Mouse (Mus musculus) intestine, embryonic 16.5 days (tissue): ENCODE results near the gene Cops2. TPM values are rescaled to one million over a fixed set of nuclear protein-coding genes. Genes with fewer than 3 reads are reported as not detected.

Experiments
- ATAC-seq: fragments of 200-750 bp; cut with Nextera tagmentation; 2 replicates; pipeline ENCODE4 v1.8.0; 2017; ENCODE audit warnings: moderate TSS enrichment, moderate library complexity
- H3K27ac ChIP-seq: fragments of 300-500 bp; sonication (generic); 2 replicates; pipeline ENCODE4 v1.5.1; 2014; ENCODE audit warnings: mild to moderate bottlenecking, low read length
- H3K27me3 ChIP-seq: fragments of 300-500 bp; sonication (generic); replicated peaks from 2 replicates; pipeline ENCODE4 v1.6.1; 2014; ENCODE audit warnings: low read length, control low read depth, mixed read lengths; ENCODE audit not compliant: control insufficient read depth, insufficient read depth
- H3K36me3 ChIP-seq: fragments of 300-500 bp; sonication (generic); 2 replicates; pipeline ENCODE4 v1.6.1; 2014; ENCODE audit warnings: low read length, control low read depth; ENCODE audit not compliant: control insufficient read depth, insufficient read depth
- H3K4me1 ChIP-seq: fragments of 300-500 bp; sonication (generic); 2 replicates; pipeline ENCODE4 v1.6.1; 2014; ENCODE audit warnings: low read length, control low read depth, mixed read lengths; ENCODE audit not compliant: control insufficient read depth, insufficient read depth
- H3K4me2 ChIP-seq: fragments of 300-500 bp; sonication (generic); 2 replicates; pipeline ENCODE4 v1.6.1; 2014; ENCODE audit warnings: low read depth, low read length, control low read depth
- H3K4me3 ChIP-seq: fragments of 300-500 bp; sonication (generic); 2 replicates; pipeline ENCODE4 v1.5.1; 2014; ENCODE audit warnings: mild to moderate bottlenecking, low read length
- H3K9ac ChIP-seq: fragments of 300-500 bp; sonication (generic); 2 replicates; pipeline ENCODE4 v1.6.1; 2014; ENCODE audit warnings: low read depth, low read length
- H3K9me3 ChIP-seq: fragments of 300-500 bp; sonication (generic); 2 replicates; pipeline ENCODE4 v1.6.1; 2016; ENCODE audit warnings: low read length, control low read depth; ENCODE audit not compliant: control insufficient read depth
- WGBS: fragments of 180-500 bp; shearing (Covaris S2); extraction: QIAGEN DNeasy Blood & Tissue Kit; methylation state at CpG from one replicate; pipeline ENCODE4 v1.1.7; 2014; 5-methylcytosine and 5-hydroxymethylcytosine counted together
- polyA plus RNA-seq: library from polyadenylated mRNA; unstranded; fragments of >200 nt; fragmentation: Nextera tagmentation; extraction: Ambion mirVana; gene quantifications from 2 replicates; pipeline ENCODE4 v1.2.1, GENCODE M21; 2015

Cops2 gene
- polyA plus RNA-seq, 1 experiment from 2014 or later, result 54.3 TPM

GRCm38 (mm10) chr2:125801947-125802346 is 57.0 kb downstream of the Cops2 start:
- Histone ChIP-seq H3K36me3 (no peaks in the 10 kb centered on the region), H3K27ac (no peak overlapping the region), H3K4me1 (no peaks in the 10 kb centered on the region), H3K4me2 (no peak overlapping the region), H3K9ac (no peak overlapping the region), H3K27me3 (no peaks in the 10 kb centered on the region), H3K4me3 (no peak overlapping the region), H3K9me3 (no peaks in the 10 kb centered on the region)
- WGBS, result 79% methylated on average over 4 of the region's 4 CpGs
- ATAC-seq, result no peak

GRCm38 (mm10) chr2:125801038-125801437 is 57.9 kb downstream of the Cops2 start:
- Histone ChIP-seq H3K4me2 (no peak overlapping the region), H3K9me3 (no peaks in the 10 kb centered on the region), H3K4me1 (no peaks in the 10 kb centered on the region), H3K4me3 (no peak overlapping the region), H3K27me3 (no peaks in the 10 kb centered on the region), H3K27ac (no peak overlapping the region), H3K9ac (no peak overlapping the region), H3K36me3 (no peaks in the 10 kb centered on the region)
- no peak for ATAC-seq
- 48% methylated on average over 8 of the region's 8 CpGs for WGBS

GRCm38 (mm10) chr2:125800428-125800827 is 58.5 kb downstream of the Cops2 start:
- ATAC-seq, result no peak
- H3K27me3 ChIP-seq, result no peaks in the 10 kb centered on the region
- WGBS, result 57% methylated on average over 4 of the region's 4 CpGs
- H3K4me2 ChIP-seq, result no peak overlapping the region
- H3K9me3 ChIP-seq, result no peaks in the 10 kb centered on the region
- H3K4me1 ChIP-seq, result no peaks in the 10 kb centered on the region
- no peak overlapping the region for H3K27ac ChIP-seq
- H3K36me3 ChIP-seq, result no peaks in the 10 kb centered on the region
- H3K4me3 ChIP-seq, result no peak overlapping the region
- H3K9ac ChIP-seq, result no peak overlapping the region

- Histone ChIP-seq H3K4me3 (no peak overlapping the region), H3K27ac (no peak overlapping the region), H3K4me1 (no peaks in the 10 kb centered on the region), H3K36me3 (no peaks in the 10 kb centered on the region), H3K4me2 (no peak overlapping the region), H3K9me3 (no peaks in the 10 kb centered on the region), H3K9ac (no peak overlapping the region), H3K27me3 (no peaks in the 10 kb centered on the region)
- no peak for ATAC-seq
These were observed 61.1 kb downstream of the Cops2 start for GRCm38 (mm10) chr2:125797872-125798271.

GRCm38 (mm10) chr2:125795118-125795517 is 63.8 kb downstream of the Cops2 start:
- no peaks in the 10 kb centered on the region for H3K9me3 ChIP-seq
- no peaks in the 10 kb centered on the region for H3K4me1 ChIP-seq
- ATAC-seq, result no peak
- H3K4me2 ChIP-seq, result no peak overlapping the region
- H3K36me3 ChIP-seq, result no peaks in the 10 kb centered on the region
- no peak overlapping the region for H3K9ac ChIP-seq
- no peak overlapping the region for H3K4me3 ChIP-seq
- H3K27ac ChIP-seq, result no peak overlapping the region
- 76% methylated on average over 2 of the region's 2 CpGs for WGBS
- H3K27me3 ChIP-seq, result no peaks in the 10 kb centered on the region

GRCm38 (mm10) chr2:125794166-125794565 is 64.8 kb downstream of the Cops2 start:
- no peak overlapping the region for H3K27ac ChIP-seq
- H3K27me3 ChIP-seq, result no peaks in the 10 kb centered on the region
- H3K4me2 ChIP-seq, result no peak overlapping the region
- no peaks in the 10 kb centered on the region for H3K4me1 ChIP-seq
- no peak overlapping the region for H3K9ac ChIP-seq
- 58% methylated on average over 2 of the region's 2 CpGs for WGBS
- ATAC-seq, result no peak
- H3K9me3 ChIP-seq, result no peaks in the 10 kb centered on the region
- H3K36me3 ChIP-seq, result no peaks in the 10 kb centered on the region
- H3K4me3 ChIP-seq, result no peak overlapping the region

GRCm38 (mm10) chr2:125792879-125793261 is 66.1 kb downstream of the Cops2 start:
- Histone ChIP-seq H3K4me1 (0 out of 2 replicates have a peak, but pooled peaks cover 2% of the 10 kb centered on the region), H3K4me2 (no peak overlapping the region), H3K9ac (no peak overlapping the region), H3K36me3 (no peaks in the 10 kb centered on the region), H3K27me3 (no peaks in the 10 kb centered on the region), H3K9me3 (no peaks in the 10 kb centered on the region), H3K4me3 (no peak overlapping the region), H3K27ac (no peak overlapping the region)
- WGBS, result 80% methylated on average over 11 of the region's 11 CpGs
- no peak for ATAC-seq

- WGBS, result 67% methylated on average over 2 of the region's 2 CpGs
- Histone ChIP-seq H3K9me3 (no peaks in the 10 kb centered on the region), H3K36me3 (no peaks in the 10 kb centered on the region), H3K4me2 (no peak overlapping the region), H3K4me3 (no peak overlapping the region), H3K9ac (no peak overlapping the region), H3K27ac (no peak overlapping the region), H3K27me3 (no peaks in the 10 kb centered on the region), H3K4me1 (0 out of 2 replicates have a peak, but pooled peaks cover 2% of the 10 kb centered on the region)
- no peak for ATAC-seq
These were observed 66.6 kb downstream of the Cops2 start for GRCm38 (mm10) chr2:125792144-125792878.

GRCm38 (mm10) chr2:125791485-125791885 is 67.5 kb downstream of the Cops2 start:
- H3K4me2 ChIP-seq, result no peak overlapping the region
- no peaks in the 10 kb centered on the region for H3K9me3 ChIP-seq
- WGBS, result 64% methylated on average over 7 of the region's 7 CpGs
- no peak overlapping the region for H3K27ac ChIP-seq
- H3K9ac ChIP-seq, result no peak overlapping the region
- no peak overlapping the region for H3K4me3 ChIP-seq
- no peaks in the 10 kb centered on the region for H3K36me3 ChIP-seq
- no peaks in the 10 kb centered on the region for H3K27me3 ChIP-seq
- H3K4me1 ChIP-seq, result 0 out of 2 replicates have a peak, but pooled peaks cover 2% of the 10 kb centered on the region
- no peak for ATAC-seq

- ATAC-seq, result no peak
- H3K9me3 ChIP-seq, result no peaks in the 10 kb centered on the region
- H3K4me2 ChIP-seq, result no peak overlapping the region
- H3K4me1 ChIP-seq, result 0 out of 2 replicates have a peak, but pooled peaks cover 2% of the 10 kb centered on the region
- no peaks in the 10 kb centered on the region for H3K36me3 ChIP-seq
- no peak overlapping the region for H3K27ac ChIP-seq
- H3K27me3 ChIP-seq, result no peaks in the 10 kb centered on the region
- H3K4me3 ChIP-seq, result no peak overlapping the region
- no peak overlapping the region for H3K9ac ChIP-seq
- WGBS, result 93% methylated on average over 4 of the region's 4 CpGs
These were observed 68.7 kb downstream of the Cops2 start for GRCm38 (mm10) chr2:125790242-125790641.
